Mouse (Mus musculus): ENCODE data around the gene Ppil3. TPM values are rescaled to one million over a fixed set of nuclear protein-coding genes. Genes with fewer than 3 reads are reported as not detected.
A peak's percentile ranks its signal among the peaks of the same experiment; 100 is the strongest.

The Ppil3 gene
- polyA plus RNA-seq, 1 experiment from 2014 or later, result 60.3 TPM

DNA sequence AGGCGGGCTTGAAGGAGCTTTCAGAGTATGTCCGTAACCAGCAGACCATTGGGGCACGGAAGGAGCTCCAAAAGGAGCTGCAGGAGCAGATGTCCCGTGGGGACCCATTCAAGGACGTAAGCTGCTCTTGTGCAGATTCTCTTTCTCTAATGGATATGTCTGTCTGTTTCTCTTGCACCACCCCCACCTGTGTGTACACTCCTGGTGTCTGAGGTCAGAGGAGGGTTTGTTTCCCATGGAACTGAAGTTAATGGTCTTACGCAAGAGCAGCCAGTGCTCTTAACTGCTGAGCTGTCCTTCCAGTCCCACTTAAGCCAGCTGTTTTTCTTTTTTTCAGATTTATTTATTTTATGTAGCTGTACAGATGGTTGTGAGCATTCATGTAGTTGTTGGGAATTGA lies 43.9 kb downstream of the Ppil3 start:
- Histone ChIP-seq H3K4me1 (ENCODE audit: control insufficient read depth, insufficient read depth, low read length) (no peaks in the 10 kb centered on the region), H3K36me3 (ENCODE audit: control insufficient read depth, insufficient read depth, low read length) (peaks cover 79% of the 10 kb centered on the region), H3K9ac (replicated peaks; ENCODE audit: low read depth, low read length) (no peak overlapping the region), H3K9me3 (ENCODE audit: control insufficient read depth, low read length) (no peaks in the 10 kb centered on the region), H3K4me3 (ENCODE audit: low read depth, low read length) (no peak overlapping the region), H3K27ac (ENCODE audit: low read depth, low read length) (no peak overlapping the region), H3K27me3 (ENCODE audit: control insufficient read depth, insufficient read depth, low read length) (no peaks in the 10 kb centered on the region), H3K4me2 (ENCODE audit: low read depth, low read length) (no peak overlapping the region)
- WGBS, result 94% methylated on average over 6 of the region's 6 CpGs
- ATAC-seq (ENCODE audit: low read depth), result no peak

DNA sequence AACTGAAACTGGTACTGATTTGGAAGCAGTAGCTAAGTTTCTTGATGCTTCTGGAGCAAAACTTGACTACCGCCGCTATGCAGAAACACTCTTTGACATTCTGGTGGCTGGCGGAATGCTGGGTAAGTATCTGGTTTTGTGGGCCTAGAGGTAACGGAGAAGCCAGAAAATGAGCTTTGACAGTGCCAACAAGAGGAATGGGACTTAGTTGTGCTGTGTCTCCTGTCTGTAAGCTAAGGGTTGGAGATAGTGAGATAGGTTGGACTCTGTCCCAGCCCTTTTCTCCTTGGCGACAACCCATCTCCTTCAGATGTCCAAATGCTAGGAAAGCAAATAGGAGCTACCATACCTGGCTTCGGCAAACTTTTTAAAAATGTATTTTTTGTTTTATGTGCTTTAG lies 47.6 kb downstream of the Ppil3 start:
- no peaks in the 10 kb centered on the region for H3K9me3 ChIP-seq (ENCODE audit: control insufficient read depth, low read length)
- no peak overlapping the region for H3K4me2 ChIP-seq (ENCODE audit: low read depth, low read length)
- H3K27me3 ChIP-seq (ENCODE audit: control insufficient read depth, insufficient read depth, low read length), result peaks cover 2% of the 10 kb centered on the region; the same call in 1 of the 2 replicates
- ATAC-seq (ENCODE audit: low read depth), result no peak
- no peak overlapping the region for H3K9ac ChIP-seq (replicated peaks; ENCODE audit: low read depth, low read length)
- WGBS, result 97% methylated on average over 6 of the region's 6 CpGs
- peaks cover 61% of the 10 kb centered on the region for H3K36me3 ChIP-seq (ENCODE audit: control insufficient read depth, insufficient read depth, low read length)
- H3K27ac ChIP-seq (ENCODE audit: low read depth, low read length), result no peak overlapping the region
- no peak overlapping the region for H3K4me3 ChIP-seq (ENCODE audit: low read depth, low read length)
- H3K4me1 ChIP-seq (ENCODE audit: control insufficient read depth, insufficient read depth, low read length), result peaks cover 9% of the 10 kb centered on the region; the same call in 1 of the 2 replicates

- 96% methylated on average over 1 of the region's 1 CpGs for WGBS
- Histone ChIP-seq H3K27ac (ENCODE audit: low read depth, low read length) (no peak overlapping the region), H3K4me1 (ENCODE audit: control insufficient read depth, insufficient read depth, low read length) (peaks cover 17% of the 10 kb centered on the region), H3K36me3 (ENCODE audit: control insufficient read depth, insufficient read depth, low read length) (peaks cover 47% of the 10 kb centered on the region), H3K9me3 (ENCODE audit: control insufficient read depth, low read length) (no peaks in the 10 kb centered on the region), H3K4me3 (ENCODE audit: low read depth, low read length) (no peak overlapping the region), H3K27me3 (ENCODE audit: control insufficient read depth, insufficient read depth, low read length) (peaks cover 2% of the 10 kb centered on the region; the same call in 1 of the 2 replicates), H3K9ac (replicated peaks; ENCODE audit: low read depth, low read length) (no peak overlapping the region), H3K4me2 (ENCODE audit: low read depth, low read length) (no peak overlapping the region)
- ATAC-seq (ENCODE audit: low read depth), result no peak
Measured at GRCm38 (mm10) chr1:58396179-58396578, 49.1 kb downstream of the Ppil3 start.

GRCm38 (mm10) chr1:58395341-58395740 lies 49.9 kb downstream of the Ppil3 start:
- H3K27me3 ChIP-seq (ENCODE audit: control insufficient read depth, insufficient read depth, low read length), result peaks cover 2% of the 10 kb centered on the region; the same call in 1 of the 2 replicates
- peaks cover 38% of the 10 kb centered on the region for H3K36me3 ChIP-seq (ENCODE audit: control insufficient read depth, insufficient read depth, low read length)
- H3K27ac ChIP-seq (ENCODE audit: low read depth, low read length), result no peak overlapping the region
- H3K4me3 ChIP-seq (ENCODE audit: low read depth, low read length), result no peak overlapping the region
- H3K9ac ChIP-seq (replicated peaks; ENCODE audit: low read depth, low read length), result no peak overlapping the region
- 92% methylated on average over 3 of the region's 3 CpGs for WGBS
- no peaks in the 10 kb centered on the region for H3K9me3 ChIP-seq (ENCODE audit: control insufficient read depth, low read length)
- H3K4me1 ChIP-seq (ENCODE audit: control insufficient read depth, insufficient read depth, low read length), result peaks cover 19% of the 10 kb centered on the region
- ATAC-seq (ENCODE audit: low read depth), result no peak
- H3K4me2 ChIP-seq (ENCODE audit: low read depth, low read length), result no peak overlapping the region

GRCm38 (mm10) chr1:58393284-58394195 lies 51.7 kb downstream of the Ppil3 start:
- Histone ChIP-seq H3K27me3 (ENCODE audit: control insufficient read depth, insufficient read depth, low read length) (peaks cover 2% of the 10 kb centered on the region; the same call in 1 of the 2 replicates), H3K36me3 (ENCODE audit: control insufficient read depth, insufficient read depth, low read length) (peaks cover 23% of the 10 kb centered on the region), H3K4me2 (ENCODE audit: low read depth, low read length) (peak overlapping the region; percentile 87), H3K4me3 (ENCODE audit: low read depth, low read length) (peak overlapping the region; percentile 89), H3K4me1 (ENCODE audit: control insufficient read depth, insufficient read depth, low read length) (peaks cover 19% of the 10 kb centered on the region), H3K9ac (replicated peaks; ENCODE audit: low read depth, low read length) (peak overlapping the region; percentile 95), H3K9me3 (ENCODE audit: control insufficient read depth, low read length) (no peaks in the 10 kb centered on the region), H3K27ac (ENCODE audit: low read depth, low read length) (peak overlapping the region; percentile 99)
- WGBS, result 1% methylated on average over 64 of the region's 90 CpGs
- ATAC-seq (ENCODE audit: low read depth), result peak; percentile 71

DNA sequence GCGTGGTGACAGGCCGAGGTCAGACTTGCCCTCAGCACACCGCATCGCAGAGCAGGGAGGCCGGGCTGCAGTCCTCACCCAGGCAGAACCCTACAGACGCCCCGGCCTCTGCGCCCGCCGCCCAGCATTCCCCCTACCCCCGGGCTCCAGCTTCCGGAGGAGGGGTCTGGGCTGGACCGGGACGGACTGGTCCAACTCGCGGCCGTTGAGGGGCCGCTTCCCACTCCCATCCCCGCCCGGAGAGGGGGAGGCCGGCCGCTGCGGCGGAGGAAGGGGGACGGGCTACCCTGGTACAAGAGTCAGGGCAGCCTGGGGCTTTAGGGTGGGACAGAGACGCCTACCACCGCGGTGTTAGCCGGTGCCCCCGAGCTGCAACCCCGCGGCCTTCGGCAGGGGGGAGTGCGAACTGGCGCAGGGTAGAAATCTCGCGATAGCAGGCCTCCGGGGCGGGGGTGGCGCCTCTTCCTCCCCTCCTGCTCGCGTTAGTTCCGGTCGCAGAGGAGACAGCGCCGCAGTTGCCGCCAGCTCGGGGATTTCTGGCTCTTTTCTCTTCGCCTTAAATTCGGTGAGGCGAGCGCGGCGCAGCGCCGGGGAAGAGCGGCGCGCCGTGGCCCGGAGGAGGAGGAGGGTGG lies 52.5 kb downstream of the Ppil3 start, which contains the start of gene Bzw1:
Gene Bzw1, plus strand, starts transcription at position 247 of the 632 bp plus-strand sequence.
- H3K4me2 ChIP-seq (ENCODE audit: low read depth, low read length), result peak within 1 kb of the TSS; percentile 87
- H3K4me3 ChIP-seq (ENCODE audit: low read depth, low read length), result peak within 1 kb of the TSS; percentile 89
- peaks cover 19% of the 10 kb centered on the region for H3K4me1 ChIP-seq (ENCODE audit: control insufficient read depth, insufficient read depth, low read length)
- H3K9ac ChIP-seq (replicated peaks; ENCODE audit: low read depth, low read length), result peak within 1 kb of the TSS; percentile 95
- peak; percentile 98 for ATAC-seq (ENCODE audit: low read depth)
- no peaks in the 10 kb centered on the region for H3K9me3 ChIP-seq (ENCODE audit: control insufficient read depth, low read length)
- H3K36me3 ChIP-seq (ENCODE audit: control insufficient read depth, insufficient read depth, low read length), result peaks cover 15% of the 10 kb centered on the region
- H3K27ac ChIP-seq (ENCODE audit: low read depth, low read length), result peak within 1 kb of the TSS; percentile 99
- H3K27me3 ChIP-seq (ENCODE audit: control insufficient read depth, insufficient read depth, low read length), result peaks cover 2% of the 10 kb centered on the region; the same call in 1 of the 2 replicates
- under 1% methylated on average over 39 of the region's 61 CpGs for WGBS

DNA sequence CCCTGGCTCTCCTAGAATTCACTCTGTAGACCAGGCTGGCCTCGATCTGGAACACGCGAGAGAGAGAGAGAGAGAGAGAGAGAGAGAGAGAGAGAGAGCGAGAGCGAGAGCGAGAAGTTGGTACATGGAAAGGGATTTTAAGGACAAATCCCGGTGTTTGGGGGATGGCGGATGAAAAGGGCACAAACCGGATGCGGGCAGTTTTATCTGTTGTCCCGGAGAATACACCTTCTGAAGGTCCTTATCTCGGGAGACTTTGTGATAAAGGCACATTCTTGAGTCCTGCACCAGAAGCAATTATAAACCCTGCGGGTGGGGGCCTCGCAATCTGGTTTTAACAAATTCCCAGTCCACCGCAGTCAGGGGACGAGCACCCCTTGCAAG lies 53.0 kb downstream of the Ppil3 start:
- 1% methylated on average over 16 of the region's 16 CpGs for WGBS
- Histone ChIP-seq H3K9ac (replicated peaks; ENCODE audit: low read depth, low read length) (peak overlapping the region; percentile 95), H3K9me3 (ENCODE audit: control insufficient read depth, low read length) (no peaks in the 10 kb centered on the region), H3K4me2 (ENCODE audit: low read depth, low read length) (peak overlapping the region; percentile 87), H3K4me1 (ENCODE audit: control insufficient read depth, insufficient read depth, low read length) (peaks cover 19% of the 10 kb centered on the region), H3K4me3 (ENCODE audit: low read depth, low read length) (peak overlapping the region; percentile 89), H3K27ac (ENCODE audit: low read depth, low read length) (peak overlapping the region; percentile 99), H3K27me3 (ENCODE audit: control insufficient read depth, insufficient read depth, low read length) (peaks cover 2% of the 10 kb centered on the region; the same call in 1 of the 2 replicates), H3K36me3 (ENCODE audit: control insufficient read depth, insufficient read depth, low read length) (peaks cover 10% of the 10 kb centered on the region)
- no peak; the same call in none of the 2 replicates for ATAC-seq (ENCODE audit: low read depth)

DNA sequence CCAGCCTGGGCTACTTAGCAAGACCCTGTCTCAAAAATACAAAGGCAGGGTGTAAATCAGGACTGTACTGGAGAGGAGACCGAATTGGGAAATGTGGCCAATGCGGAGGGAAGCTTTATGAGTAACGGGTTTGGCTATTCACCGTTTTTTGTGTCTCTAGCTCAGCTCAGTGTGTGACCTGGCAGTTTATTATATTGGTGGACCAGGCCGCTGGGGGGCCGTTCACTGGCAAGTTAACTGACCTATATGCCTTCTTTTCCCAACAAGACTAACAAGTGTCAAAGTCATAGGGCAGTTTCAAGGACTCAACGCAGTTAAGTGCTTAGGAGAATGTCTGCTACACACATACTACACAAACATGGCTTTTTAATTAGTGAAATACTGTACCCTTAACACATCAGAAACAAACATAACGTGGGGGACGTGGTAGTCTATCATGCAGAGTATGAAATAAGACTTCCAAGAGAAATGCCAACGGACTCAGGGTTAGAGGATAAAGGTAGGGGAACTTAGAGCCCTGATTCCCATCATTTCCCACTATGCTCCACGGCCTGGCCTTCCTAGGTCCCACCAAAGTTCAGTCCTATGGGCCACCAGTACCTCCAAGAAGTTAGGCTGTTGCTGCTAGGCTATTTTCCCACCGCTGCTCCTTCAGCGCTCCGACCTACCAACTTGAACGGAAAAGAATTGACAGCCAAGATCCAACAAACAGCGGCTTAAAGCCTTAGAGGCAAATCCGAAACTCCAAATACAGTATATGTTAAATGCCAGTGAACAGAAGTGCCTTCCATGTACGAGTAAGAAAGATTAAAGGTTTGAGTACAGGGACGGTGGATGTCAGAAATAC lies 53.6 kb downstream of the Ppil3 start:
- 41% methylated on average over 19 of the region's 19 CpGs for whole genome bisulfite sequencing
- Histone ChIP-seq H3K4me2 (ENCODE audit: low read depth, low read length) (peak overlapping the region; percentile 87), H3K9me3 (ENCODE audit: control insufficient read depth, low read length) (no peaks in the 10 kb centered on the region), H3K27ac (ENCODE audit: low read depth, low read length) (peak overlapping the region; percentile 99), H3K4me3 (ENCODE audit: low read depth, low read length) (peak overlapping the region; percentile 89), H3K36me3 (ENCODE audit: control insufficient read depth, insufficient read depth, low read length) (peaks cover 4% of the 10 kb centered on the region; the same call in 1 of the 2 replicates), H3K9ac (replicated peaks; ENCODE audit: low read depth, low read length) (peak overlapping the region; percentile 95), H3K27me3 (ENCODE audit: control insufficient read depth, insufficient read depth, low read length) (peaks cover 2% of the 10 kb centered on the region; the same call in 1 of the 2 replicates), H3K4me1 (ENCODE audit: control insufficient read depth, insufficient read depth, low read length) (peaks cover 19% of the 10 kb centered on the region)
- no peak for ATAC-seq (ENCODE audit: low read depth)

Data from neural tube, embryonic 14.5 days (tissue).